Mouse (Mus musculus) liver, embryonic 14.5 days (tissue): ENCODE data around the gene Lrba.

ENCODE experiments used
- CTCF ChIP-seq: IDR thresholded peaks from 2 replicates; pipeline ENCODE4 v1.5.1; 2016; ENCODE audit warnings: antibody characterized with exemption, low read depth, control low read depth
- EP300 ChIP-seq: IDR thresholded peaks from 2 replicates; pipeline ENCODE4 v1.6.1; 2016; ENCODE audit warnings: antibody characterized with exemption, low read depth

- TF ChIP-seq CTCF (no peak), EP300 (no peak)
These were observed 573.5 kb downstream of the Lrba start for GRCm38 (mm10) chr3:86797871-86798460.
